Mouse (Mus musculus): Measurements from ENCODE around the gene Nepn. TPM values are rescaled to one million over a fixed set of nuclear protein-coding genes. Genes with fewer than 3 reads are reported as not detected.
A peak's percentile ranks its signal among the peaks of the same experiment; 100 is the strongest.

Nepn gene
- polyA plus RNA-seq, 1 experiment, result 29.6 TPM

DNA sequence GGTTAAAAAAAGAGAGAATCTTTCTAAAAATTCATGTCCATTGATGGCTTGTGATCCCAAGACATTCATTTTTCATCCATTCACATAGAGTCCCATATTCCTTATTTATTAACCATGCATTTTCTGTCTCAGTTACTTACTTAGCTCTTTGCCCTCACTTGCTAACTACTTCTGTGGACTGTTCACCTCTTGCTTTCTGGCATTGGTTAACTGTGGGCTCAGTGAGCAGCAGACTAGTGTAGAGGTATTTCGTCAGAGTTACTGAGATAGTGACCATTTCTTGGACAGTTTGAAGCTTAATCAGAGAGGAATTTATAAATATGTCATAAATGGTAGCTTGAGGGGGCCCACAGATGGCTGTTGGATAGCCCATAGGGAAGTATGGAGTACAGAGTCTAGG is 42.2 kb downstream of the Nepn start:
- no peaks in the 10 kb centered on the region for H3K27me3 ChIP-seq (replicated peaks; ENCODE audit: control insufficient read depth, insufficient read depth, low read length)
- peaks cover 15% of the 10 kb centered on the region; the same call in 1 of the 2 replicates for H3K4me1 ChIP-seq (ENCODE audit: control insufficient read depth, insufficient read depth, low read length)
- H3K27ac ChIP-seq (ENCODE audit: insufficient read depth, low read depth, low read length), result no peak overlapping the region
- TF ChIP-seq CTCF (conservative IDR thresholded peaks at IDR 0.05; ENCODE audit: insufficient read depth, insufficient read length, low read depth, low read length) (no peak), POLR2A (IDR thresholded peaks at IDR 0.05; ENCODE audit: low read depth, low read length) (no peak)
- WGBS, result 64% methylated on average over 1 of the region's 1 CpGs
- H3K36me3 ChIP-seq (ENCODE audit: control insufficient read depth, insufficient read depth, low read length), result peaks cover 31% of the 10 kb centered on the region
- no peak overlapping the region for H3K4me3 ChIP-seq (ENCODE audit: insufficient read depth, low read depth, low read length)
- DNase-seq, result peak; percentile 53

DNA sequence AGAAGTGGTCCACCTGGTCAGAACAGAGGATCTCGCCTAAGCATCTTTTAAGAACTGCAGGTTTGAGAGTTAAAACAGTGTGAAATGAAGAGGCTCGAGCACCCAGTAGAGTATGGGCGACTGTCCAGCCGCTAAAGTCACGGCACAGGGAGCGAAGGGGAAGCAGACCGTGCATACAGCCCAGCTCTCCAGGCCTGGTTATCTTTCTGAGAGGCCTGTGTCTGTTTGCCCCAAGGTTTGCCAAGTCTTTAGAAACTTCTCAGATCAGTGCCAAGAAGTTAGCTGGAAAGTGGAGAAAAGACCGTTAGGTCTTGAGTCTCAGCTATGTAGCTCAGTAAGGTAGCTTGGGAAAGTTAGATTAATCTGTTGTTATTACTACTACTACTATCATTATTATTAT is 46.1 kb downstream of the Nepn start:
- H3K27me3 ChIP-seq (replicated peaks; ENCODE audit: control insufficient read depth, insufficient read depth, low read length), result no peaks in the 10 kb centered on the region
- TF ChIP-seq CTCF (conservative IDR thresholded peaks at IDR 0.05; ENCODE audit: insufficient read depth, insufficient read length, low read depth, low read length), result no peak
- TF ChIP-seq POLR2A (IDR thresholded peaks at IDR 0.05; ENCODE audit: low read depth, low read length), result no peak
- no peak overlapping the region for H3K4me3 ChIP-seq (ENCODE audit: insufficient read depth, low read depth, low read length)
- H3K27ac ChIP-seq (ENCODE audit: insufficient read depth, low read depth, low read length), result no peak overlapping the region
- no peak for DNase-seq
- H3K36me3 ChIP-seq (ENCODE audit: control insufficient read depth, insufficient read depth, low read length), result peaks cover 48% of the 10 kb centered on the region
- 74% methylated on average over 8 of the region's 8 CpGs for WGBS
- no peaks in the 10 kb centered on the region; the same call in 1 of the 2 replicates for H3K4me1 ChIP-seq (ENCODE audit: control insufficient read depth, insufficient read depth, low read length)

Other genes starting within 250 kb of the Nepn start
- gene Ros1, start 193.7 kb upstream of the Nepn start, polyA plus RNA-seq (2012; rRNA removed), result 0.08 and 0.16 TPM in 2 replicates
- gene Dcbld1, start 155.4 kb upstream of the Nepn start, polyA plus RNA-seq (2012; rRNA removed), result 10.3 and 11.7 TPM in 2 replicates
- gene Gm26741, start 30.2 kb upstream of the Nepn start, polyA plus RNA-seq (2012; rRNA removed), result not detected in 2 replicates
- gene Gopc, start 6.8 kb upstream of the Nepn start, polyA plus RNA-seq (2012; rRNA removed), result 5.4 and 8.5 TPM in 2 replicates
- 58.8 and 65.4 TPM in 2 replicates for gene Nus1, start 28.6 kb downstream of the Nepn start, polyA plus RNA-seq (2012; rRNA removed)